Mouse (Mus musculus): ENCODE data around the gene Gpr137. TPM values are rescaled to one million over a fixed set of nuclear protein-coding genes. Genes with fewer than 3 reads are reported as not detected.

The Gpr137 gene
- total and polyA plus RNA-seq, 2 experiments from 2014 or later, result 68.5 to 75.2 TPM

DNA sequence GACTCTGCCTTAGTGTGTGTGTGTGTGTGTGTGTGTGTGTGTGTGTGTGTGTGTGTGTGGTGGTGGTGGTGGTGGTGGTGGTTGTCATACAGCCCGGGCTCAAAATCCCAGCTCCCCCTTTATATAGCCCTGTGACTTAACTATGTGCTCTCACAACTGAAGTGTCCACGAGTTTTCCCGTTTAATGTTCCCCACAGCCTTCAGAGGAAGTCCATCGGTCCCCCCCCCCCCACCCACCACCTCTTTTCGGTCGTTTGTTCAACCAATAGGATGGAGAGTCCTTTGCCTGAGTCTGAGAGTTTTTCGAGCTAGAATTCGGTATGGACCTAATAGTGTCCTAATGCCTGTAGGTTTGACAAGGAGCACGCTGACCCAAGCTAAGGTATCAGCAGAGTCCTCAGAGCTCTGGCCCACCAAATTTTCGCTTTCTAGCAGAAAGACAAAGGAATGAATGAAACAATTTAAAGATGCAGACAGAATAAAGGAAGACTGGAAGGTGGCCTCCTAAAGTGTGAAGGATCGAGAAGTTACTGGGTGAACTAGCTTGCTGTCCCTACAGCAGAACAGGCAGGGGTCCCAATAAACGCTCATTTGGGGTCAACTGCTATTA lies 31.4 kb upstream of the Gpr137 start:
- Histone ChIP-seq H3K9ac (peak overlapping the region; percentile 80), H3K4me1 (ENCODE audit: insufficient read depth) (peaks cover 8% of the 10 kb centered on the region), H3K9me3 (ENCODE audit: low read length) (no peaks in the 10 kb centered on the region), H3K27ac (ENCODE audit: low read depth, low read length) (peak overlapping the region; percentile 85), H3K36me3 (ENCODE audit: insufficient read depth) (peaks cover 9% of the 10 kb centered on the region), H3K27me3 (ENCODE audit: insufficient read depth, low read length) (no peaks in the 10 kb centered on the region), H3K4me2 (ENCODE audit: low read depth) (peak overlapping the region; percentile 75), H3K4me3 (ENCODE audit: low read depth, low read length) (peak overlapping the region; percentile 82)
- DNase-seq (no peak), ATAC-seq (no peak)
- WGBS, result 31% methylated on average over 12 of the region's 12 CpGs
- TF ChIP-seq CTCF (IDR thresholded peaks at IDR 0.05; ENCODE audit: low read depth), result no peak

DNA sequence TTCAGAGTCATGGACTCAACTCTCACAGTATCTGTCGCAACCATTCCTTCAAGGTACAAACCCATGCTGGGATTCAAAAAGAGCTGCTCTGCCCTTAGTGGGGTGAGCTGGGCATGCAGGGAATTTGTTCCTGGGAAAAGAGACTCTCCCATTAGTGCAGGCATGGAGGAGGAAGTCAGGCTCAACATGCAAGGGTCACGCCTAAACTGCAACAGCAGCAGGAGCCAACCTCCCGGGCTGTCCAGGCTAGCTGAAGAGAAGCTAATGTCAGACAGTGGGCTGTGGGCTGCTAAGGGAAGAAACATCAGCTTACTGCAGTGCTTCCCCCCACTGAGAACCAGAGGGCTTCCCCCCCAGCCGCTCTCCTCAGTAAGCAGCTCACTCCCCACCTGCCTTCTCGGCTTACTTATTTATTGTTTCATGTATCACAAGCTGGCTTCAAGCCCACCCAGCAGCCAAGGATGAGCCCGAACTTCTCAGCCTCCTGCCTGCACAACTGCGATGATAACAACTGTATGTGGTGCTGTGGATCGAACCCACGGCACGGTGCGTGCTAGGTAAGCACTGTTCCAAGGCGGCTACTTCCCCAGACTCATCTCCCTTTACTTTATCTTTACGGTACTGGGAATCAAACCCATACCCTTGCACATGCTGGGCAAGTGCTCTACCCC lies 30.1 kb upstream of the Gpr137 start:
- H3K4me1 ChIP-seq (ENCODE audit: insufficient read depth), result peaks cover 8% of the 10 kb centered on the region; the same call in 1 of the 2 replicates
- no peak for TF ChIP-seq CTCF (IDR thresholded peaks at IDR 0.05; ENCODE audit: low read depth)
- H3K9me3 ChIP-seq (ENCODE audit: low read length), result no peaks in the 10 kb centered on the region
- H3K9ac ChIP-seq, result no peak overlapping the region
- no peak overlapping the region for H3K27ac ChIP-seq (ENCODE audit: low read depth, low read length)
- no peaks in the 10 kb centered on the region; the same call in 1 of the 2 replicates for H3K36me3 ChIP-seq (ENCODE audit: insufficient read depth)
- H3K27me3 ChIP-seq (ENCODE audit: insufficient read depth, low read length), result no peaks in the 10 kb centered on the region
- H3K4me3 ChIP-seq (ENCODE audit: low read depth, low read length), result no peak overlapping the region
- ATAC-seq, result no peak
- DNase-seq, result no peak
- WGBS, result 75% methylated on average over 13 of the region's 13 CpGs
- H3K4me2 ChIP-seq (ENCODE audit: low read depth), result no peak overlapping the region

DNA sequence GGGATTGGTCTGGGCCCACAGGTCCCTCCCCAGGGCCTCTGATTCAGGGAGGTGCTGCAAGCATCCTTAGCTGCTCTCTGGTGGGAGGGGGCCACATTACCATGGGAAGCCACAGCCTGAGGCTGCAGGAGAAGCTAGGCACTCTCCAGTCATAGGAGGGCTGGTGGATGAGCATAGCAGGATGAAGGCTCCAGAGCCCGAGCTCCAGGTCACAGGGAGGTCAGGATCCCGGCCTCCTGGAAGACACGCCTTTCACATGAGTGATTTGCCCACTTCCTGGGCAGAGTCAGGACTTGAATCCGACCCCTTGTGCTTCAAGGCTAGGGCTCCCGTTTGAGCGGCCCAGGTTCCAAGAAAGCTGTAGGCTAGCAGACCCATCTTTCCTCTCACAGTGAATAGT lies 29.4 kb upstream of the Gpr137 start:
- ATAC-seq (no peak), DNase-seq (no peak)
- no peaks in the 10 kb centered on the region for H3K9me3 ChIP-seq (ENCODE audit: low read length)
- peaks cover 6% of the 10 kb centered on the region; the same call in 1 of the 2 replicates for H3K4me1 ChIP-seq (ENCODE audit: insufficient read depth)
- H3K9ac ChIP-seq, result no peak overlapping the region
- H3K36me3 ChIP-seq (ENCODE audit: insufficient read depth), result no peaks in the 10 kb centered on the region
- H3K4me3 ChIP-seq (ENCODE audit: low read depth, low read length), result no peak overlapping the region
- TF ChIP-seq CTCF (IDR thresholded peaks at IDR 0.05; ENCODE audit: low read depth), result no peak
- WGBS, result 58% methylated on average over 6 of the region's 6 CpGs
- H3K4me2 ChIP-seq (ENCODE audit: low read depth), result no peak overlapping the region
- H3K27ac ChIP-seq (ENCODE audit: low read depth, low read length), result no peak overlapping the region
- H3K27me3 ChIP-seq (ENCODE audit: insufficient read depth, low read length), result no peaks in the 10 kb centered on the region

DNA sequence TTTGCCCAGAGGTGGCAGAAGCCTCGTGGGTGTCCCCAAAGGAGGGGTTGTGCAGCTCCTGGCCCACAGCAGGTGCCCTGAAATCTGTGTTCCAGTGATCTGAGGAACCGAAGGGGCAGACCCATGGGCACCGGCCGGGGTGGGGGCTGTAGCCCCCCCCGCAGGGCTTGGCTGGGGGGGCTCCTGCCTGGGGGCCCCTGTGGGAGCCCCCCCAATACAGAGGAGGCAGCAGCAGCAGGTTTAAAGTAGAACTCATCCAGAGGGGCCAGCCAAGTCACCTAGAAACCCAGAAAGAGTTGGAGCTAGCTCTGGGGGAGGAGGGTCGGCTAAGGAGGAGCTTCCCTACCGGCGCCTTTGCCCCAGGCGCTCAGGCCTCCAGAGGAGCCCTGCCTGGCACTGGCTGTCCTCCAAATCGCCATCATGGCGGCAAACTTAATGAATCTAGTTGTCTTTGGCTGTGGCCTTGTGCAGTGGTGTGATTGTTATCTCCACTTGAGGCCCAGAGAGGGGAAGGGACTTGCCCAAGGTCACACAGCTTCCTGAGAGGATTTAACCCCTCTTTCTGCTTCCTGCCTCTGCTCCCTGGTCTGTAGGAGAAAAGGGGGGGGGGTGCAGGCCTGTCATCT lies 28.3 kb upstream of the Gpr137 start:
- Histone ChIP-seq H3K4me1 (ENCODE audit: insufficient read depth) (0 out of 2 replicates have a peak, but pooled peaks cover 3% of the 10 kb centered on the region), H3K36me3 (ENCODE audit: insufficient read depth) (no peaks in the 10 kb centered on the region), H3K9me3 (ENCODE audit: low read length) (no peaks in the 10 kb centered on the region), H3K27ac (ENCODE audit: low read depth, low read length) (no peak overlapping the region), H3K27me3 (ENCODE audit: insufficient read depth, low read length) (no peaks in the 10 kb centered on the region), H3K4me2 (ENCODE audit: low read depth) (peak overlapping the region; percentile 39), H3K9ac (no peak overlapping the region), H3K4me3 (ENCODE audit: low read depth, low read length) (no peak overlapping the region)
- no peak for DNase-seq
- no peak for TF ChIP-seq CTCF (IDR thresholded peaks at IDR 0.05; ENCODE audit: low read depth)
- WGBS, result 17% methylated on average over 11 of the region's 11 CpGs
- no peak for ATAC-seq

DNA sequence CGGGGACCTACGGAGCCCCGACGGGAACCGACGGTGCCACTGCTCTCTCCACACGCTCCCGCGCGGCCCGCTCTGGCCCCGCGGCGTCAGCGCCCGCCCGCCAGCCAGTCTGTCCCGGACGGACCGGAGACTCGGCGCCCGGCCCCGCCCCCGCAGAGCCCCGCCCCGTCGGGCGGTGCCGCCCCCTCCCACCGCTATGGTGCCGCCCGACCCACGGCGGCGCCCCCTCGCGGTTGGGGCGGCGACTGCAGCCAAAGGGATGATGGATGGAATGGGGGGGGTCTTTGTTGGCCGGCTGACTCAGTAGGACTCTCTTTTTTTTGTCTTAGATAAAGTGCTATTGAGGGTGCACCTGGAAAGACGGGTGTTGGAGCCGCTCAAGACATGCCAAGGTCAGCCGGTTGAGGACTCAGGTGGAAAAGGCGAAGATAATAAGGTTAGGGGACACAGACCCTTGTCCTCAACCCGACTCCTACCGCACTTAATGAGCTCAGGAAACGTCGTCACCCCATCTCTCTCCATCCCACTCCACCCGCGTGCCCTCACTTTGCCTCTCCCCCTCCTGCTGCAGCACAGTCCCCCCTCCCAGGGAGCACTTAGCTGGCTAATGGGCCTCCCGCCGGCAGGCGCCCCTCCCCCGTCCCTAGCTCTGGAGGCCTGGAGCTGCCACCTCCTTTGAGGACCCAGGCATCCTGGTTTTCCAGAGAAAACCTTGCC lies 27.5 kb upstream of the Gpr137 start:
- peak; percentile 10; the same call in 1 of the 2 replicates for ATAC-seq

DNA sequence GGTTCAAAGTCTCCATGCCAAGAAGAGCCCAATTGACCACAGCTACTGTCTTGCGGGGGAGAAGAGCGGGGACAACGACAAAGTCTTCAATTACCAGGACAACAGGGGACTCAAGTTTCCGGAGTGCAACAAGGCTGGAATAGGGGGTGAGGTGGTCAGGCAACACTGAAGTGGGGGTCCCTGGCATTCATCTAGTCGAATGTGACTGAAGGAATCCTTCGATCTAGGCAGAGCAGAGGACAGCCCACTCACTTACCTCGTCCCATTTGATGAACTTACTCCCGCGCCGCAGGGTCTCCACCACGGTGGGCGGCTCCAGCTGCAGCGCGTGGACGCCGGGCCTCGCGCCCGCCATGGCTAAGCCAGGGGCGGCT lies 27.0 kb upstream of the Gpr137 start:
- no peak for TF ChIP-seq CTCF (IDR thresholded peaks at IDR 0.05; ENCODE audit: low read depth)
- Histone ChIP-seq H3K27ac (ENCODE audit: low read depth, low read length) (no peak overlapping the region), H3K4me1 (ENCODE audit: insufficient read depth) (0 out of 2 replicates have a peak, but pooled peaks cover 3% of the 10 kb centered on the region), H3K9ac (peak overlapping the region; percentile 11; the same call in 1 of the 2 replicates), H3K27me3 (ENCODE audit: insufficient read depth, low read length) (no peaks in the 10 kb centered on the region), H3K9me3 (ENCODE audit: low read length) (no peaks in the 10 kb centered on the region), H3K4me3 (ENCODE audit: low read depth, low read length) (peak overlapping the region; percentile 35), H3K36me3 (ENCODE audit: insufficient read depth) (no peaks in the 10 kb centered on the region), H3K4me2 (ENCODE audit: low read depth) (peak overlapping the region; percentile 39)
- DNase-seq, result no peak
- no peak for ATAC-seq
- WGBS, result 3% methylated on average over 20 of the region's 20 CpGs

More for the DNA sequence above, 27.5 kb upstream of the Gpr137 start:
- H3K4me1 ChIP-seq (ENCODE audit: insufficient read depth), result 0 out of 2 replicates have a peak, but pooled peaks cover 3% of the 10 kb centered on the region
- peak overlapping the region; percentile 11; the same call in 1 of the 2 replicates for H3K9ac ChIP-seq
- 2% methylated on average over 52 of the region's 55 CpGs for WGBS
- H3K27ac ChIP-seq (ENCODE audit: low read depth, low read length), result no peak overlapping the region
- peak overlapping the region; percentile 35 for H3K4me3 ChIP-seq (ENCODE audit: low read depth, low read length)
- no peaks in the 10 kb centered on the region for H3K27me3 ChIP-seq (ENCODE audit: insufficient read depth, low read length)
- no peaks in the 10 kb centered on the region for H3K9me3 ChIP-seq (ENCODE audit: low read length)
- H3K36me3 ChIP-seq (ENCODE audit: insufficient read depth), result no peaks in the 10 kb centered on the region
- H3K4me2 ChIP-seq (ENCODE audit: low read depth), result peak overlapping the region; percentile 39
- TF ChIP-seq CTCF (IDR thresholded peaks at IDR 0.05; ENCODE audit: low read depth), result peak; percentile 52
- peak; percentile 35 for DNase-seq

Data from forebrain, postnatal 0 days (tissue).